Mouse (Mus musculus): ENCODE results near the gene Tap1.

GRCm38 (mm10) chr17:34185526-34185925 lies 1.8 kb upstream of the Tap1 start:
- TF ChIP-seq TAL1 (IDR thresholded peaks at IDR 0.05; ENCODE audit: low read length): no peak
- no peak for TF ChIP-seq GATA1 (IDR thresholded peaks at IDR 0.05; ENCODE audit: low read length)
